Mouse (Mus musculus) thymus, adult 2 months (tissue): ENCODE data around the gene Defb42.

Experiments
- CTCF ChIP-seq: fragments of 200-500 bp; IDR thresholded peaks from 2 replicates; pipeline ENCODE4 v1.5.1; 2012; ENCODE audit warnings: mild to moderate bottlenecking, control low read depth, low read length, moderate library complexity, borderline replicate concordance; ENCODE audit not compliant: control insufficient read depth, poor library complexity, insufficient read depth; ENCODE audit errors: extremely low read depth
- POLR2A ChIP-seq: fragments of 200-500 bp; IDR thresholded peaks from 2 replicates; pipeline ENCODE4 v1.6.1; 2012; ENCODE audit warnings: mild to moderate bottlenecking, low read length, control low read depth, moderate library complexity; ENCODE audit not compliant: control insufficient read depth, poor library complexity, insufficient read depth; ENCODE audit errors: extremely low read depth

DNA sequence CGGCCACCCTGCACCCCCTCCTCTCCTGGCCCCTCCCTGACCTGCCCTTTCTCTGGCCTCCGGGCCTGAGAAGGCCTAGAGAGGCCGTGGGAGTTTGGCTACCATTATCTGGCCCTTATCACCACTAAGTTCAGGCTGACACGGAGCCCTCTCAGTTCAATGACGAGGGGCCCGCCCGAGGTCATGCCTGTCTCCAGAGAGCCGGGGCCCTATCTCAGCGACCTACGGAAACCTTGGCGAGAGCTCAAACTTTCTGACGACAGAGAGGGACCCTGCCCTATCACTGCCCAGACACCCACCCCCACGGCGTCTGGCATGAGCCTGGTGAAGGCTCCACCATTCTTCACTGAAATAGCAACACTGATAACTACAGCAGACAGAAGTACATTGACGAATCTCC, 20.9 kb downstream of the Defb42 start:
- TF ChIP-seq CTCF (no peak), POLR2A (no peak)
